Comparison of ENCODE assay signal across 51 mouse cellular contexts in the genomic region with DNA sequence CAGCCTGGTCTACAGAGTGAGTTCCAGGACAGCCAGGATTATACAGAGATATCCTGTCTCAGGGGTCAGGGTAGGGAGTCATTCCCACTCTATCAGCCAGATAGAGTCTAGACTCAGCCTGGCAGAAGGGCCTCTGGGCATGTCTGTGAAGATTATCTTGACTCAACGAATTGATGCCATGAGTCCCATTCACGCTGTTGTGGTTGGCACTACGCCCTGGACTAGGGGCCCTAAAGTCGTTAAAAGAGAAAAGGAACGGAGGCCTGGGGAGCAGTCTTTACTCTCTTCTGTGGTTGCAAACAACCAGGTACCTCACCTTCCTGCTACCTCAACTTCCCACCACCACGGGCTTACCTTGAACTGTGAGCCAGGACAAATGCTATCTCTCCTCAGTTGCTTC. TPM values are rescaled to one million over a fixed set of nuclear protein-coding genes. Genes with fewer than 3 reads are reported as not detected.
"Had no signal": no experiment of that assay in that cellular context is flagged by ENCODE, and none has a peak within 500 bp of the region (broad histone marks: within the 10 kb centered on the region; RNA-seq: fewer than 3 reads in every experiment).

No protein-coding gene starts in this region.

- ATAC-seq: hindbrain, embryonic 16.5 days; hindbrain, postnatal 0 days; inflammation-experienced regulatory T-cells, adult 6 months; intestine, embryonic 15.5 days; intestine, embryonic 16.5 days; intestine, postnatal 0 days had no signal

- H3K36me3 ChIP-seq: heart, embryonic 12.5 days; heart, embryonic 13.5 days; heart, embryonic 15.5 days; hindbrain, embryonic 10.5 days; hindbrain, embryonic 12.5 days; hindbrain, embryonic 13.5 days; hindbrain, embryonic 15.5 days; intestine, embryonic 15.5 days; kidney, embryonic 15.5 days had no signal

- H3K4me3 ChIP-seq: heart, embryonic 12.5 days; heart, embryonic 13.5 days; heart, embryonic 15.5 days; hindbrain, embryonic 10.5 days; hindbrain, embryonic 12.5 days; hindbrain, embryonic 13.5 days; hindbrain, embryonic 15.5 days; intestine, embryonic 15.5 days; kidney, embryonic 15.5 days; layer of hippocampus, adult 2 months; left cerebral cortex, adult 2 months had no signal

- H3K4me1 ChIP-seq: heart, embryonic 12.5 days; heart, embryonic 13.5 days; heart, embryonic 15.5 days; hindbrain, embryonic 10.5 days; hindbrain, embryonic 12.5 days; hindbrain, embryonic 13.5 days; hindbrain, embryonic 15.5 days; kidney, embryonic 15.5 days had no signal

- H3K27me3 ChIP-seq: heart, embryonic 12.5 days; heart, embryonic 15.5 days; hindbrain, embryonic 12.5 days; hindbrain, embryonic 13.5 days; hindbrain, embryonic 15.5 days; intestine, embryonic 15.5 days; kidney, embryonic 15.5 days had no signal

- DNase-seq: heart, postnatal 10 days; heart, postnatal 14 days; heart, postnatal 36 days; heart, postnatal 4 days; kidney, adult 11 months; kidney, adult 18-20 months; kidney, adult 2 months; kidney, adult 8-10 months; kidney, adult 9 months; kidney, postnatal 10 days; kidney, postnatal 14 days; kidney, postnatal 25 days; kidney, postnatal 36 days; kidney, postnatal 4 days; layer of hippocampus, adult 9-11 months; layer of hippocampus, postnatal 36 days had no signal

- H3K4me2 ChIP-seq: heart, embryonic 12.5 days; heart, embryonic 13.5 days; heart, embryonic 15.5 days; hindbrain, embryonic 12.5 days; hindbrain, embryonic 13.5 days; hindbrain, embryonic 14.5 days; hindbrain, embryonic 15.5 days; intestine, embryonic 15.5 days; kidney, embryonic 15.5 days had no signal

- H3K9ac ChIP-seq: heart, embryonic 12.5 days; heart, embryonic 13.5 days; heart, embryonic 15.5 days; hindbrain, embryonic 12.5 days; hindbrain, embryonic 13.5 days; hindbrain, embryonic 14.5 days; hindbrain, embryonic 15.5 days; intestine, embryonic 15.5 days; kidney, embryonic 15.5 days had no signal

- H3K27ac ChIP-seq: heart, embryonic 13.5 days; heart, embryonic 15.5 days; hindbrain, embryonic 10.5 days; hindbrain, embryonic 12.5 days; hindbrain, embryonic 13.5 days; hindbrain, embryonic 14.5 days; hindbrain, embryonic 15.5 days; hindbrain, postnatal 0 days; intestine, embryonic 15.5 days; kidney, embryonic 15.5 days; kidney, postnatal 0 days; layer of hippocampus, adult 2 months; left cerebral cortex, adult 2 months had no signal

RNA-seq across cellular contexts. Expression of gene Pla2g5, which starts 23.5 kb away (rescaled TPM):
- total RNA-seq: hematopoietic stem cell, adult 5-6 weeks had no signal
- polyA plus RNA-seq: hindbrain, embryonic 10.5 days; hindbrain, embryonic 12.5 days; inflammation-experienced regulatory T-cells, adult 6 months had no signal

RNA-seq across cellular contexts. Expression of gene Gm13030, which starts 34.0 kb away (rescaled TPM):
- total RNA-seq: heart, postnatal 10 days; heart, postnatal 14 days; heart, postnatal 25 days; heart, postnatal 36 days; heart, postnatal 4 days; hematopoietic stem cell, adult 5-6 weeks; hindbrain, postnatal 0 days; layer of hippocampus, adult 18-20 months; layer of hippocampus, adult 2 months; layer of hippocampus, adult 8-10 months; layer of hippocampus, postnatal 10 days; layer of hippocampus, postnatal 14 days; layer of hippocampus, postnatal 25 days; layer of hippocampus, postnatal 36 days; left cerebral cortex, adult 18-20 months; left cerebral cortex, adult 2 months; left cerebral cortex, adult 8-10 months had no signal
- polyA plus RNA-seq: heart, embryonic 12.5 days; heart, embryonic 13.5 days; heart, embryonic 14.5 days; heart, embryonic 15.5 days; heart, embryonic 16.5 days; heart, postnatal 0 days; hindbrain, embryonic 10.5 days; hindbrain, embryonic 11.5 days; hindbrain, embryonic 12.5 days; hindbrain, embryonic 13.5 days; hindbrain, embryonic 14.5 days; hindbrain, embryonic 15.5 days; hindbrain, embryonic 16.5 days; hindbrain, postnatal 0 days; inflammation-experienced regulatory T-cells, adult 6 months; intestine, embryonic 14.5 days; intestine, embryonic 15.5 days; intestine, embryonic 16.5 days; intestine, postnatal 0 days; kidney, adult 2 months; kidney, embryonic 14.5 days; kidney, embryonic 15.5 days; kidney, embryonic 16.5 days; kidney, postnatal 0 days; large intestine, adult 2 months had no signal

RNA-seq across cellular contexts. Expression of gene Pla2g2e, which starts 37.9 kb away (rescaled TPM):
- total RNA-seq: hematopoietic stem cell, adult 5-6 weeks; hindbrain, postnatal 0 days; layer of hippocampus, adult 18-20 months; layer of hippocampus, adult 2 months; layer of hippocampus, adult 8-10 months; layer of hippocampus, postnatal 10 days; layer of hippocampus, postnatal 14 days; layer of hippocampus, postnatal 25 days; layer of hippocampus, postnatal 36 days; left cerebral cortex, adult 18-20 months; left cerebral cortex, adult 2 months; left cerebral cortex, adult 8-10 months had no signal
- polyA plus RNA-seq: heart, embryonic 12.5 days; heart, embryonic 13.5 days; heart, embryonic 14.5 days; heart, embryonic 15.5 days; hindbrain, embryonic 10.5 days; hindbrain, embryonic 11.5 days; hindbrain, embryonic 12.5 days; hindbrain, embryonic 13.5 days; hindbrain, embryonic 14.5 days; hindbrain, embryonic 15.5 days; hindbrain, embryonic 16.5 days; hindbrain, postnatal 0 days; inflammation-experienced regulatory T-cells, adult 6 months; intestine, embryonic 14.5 days; intestine, embryonic 15.5 days; intestine, embryonic 16.5 days; kidney, postnatal 0 days had no signal
